Comparison of ENCODE assay signal across 16 mouse cellular contexts in the genomic region with DNA sequence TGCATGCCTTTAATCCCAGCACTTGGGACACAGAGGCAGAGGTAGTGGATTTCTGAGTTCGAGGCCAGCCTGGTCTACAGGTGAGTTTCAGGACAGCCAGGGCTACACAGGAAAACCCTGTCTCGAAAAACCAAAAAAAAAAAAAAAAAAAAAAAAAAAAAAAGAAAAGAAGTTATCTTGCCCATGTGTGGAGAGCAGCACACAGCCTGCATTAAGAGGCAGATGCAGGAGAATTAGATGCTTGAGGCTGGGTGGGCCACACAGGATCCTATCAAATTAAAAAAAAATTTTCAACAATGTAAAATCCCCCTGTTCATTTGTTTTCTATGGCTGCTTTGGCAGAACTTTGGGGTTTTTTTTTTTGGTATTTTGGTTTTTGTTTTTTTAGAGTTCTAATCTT.
"Had no signal": no experiment of that assay in that cellular context is flagged by ENCODE, and none has a peak within 500 bp of the region (broad histone marks: within the 10 kb centered on the region; RNA-seq: fewer than 3 reads in every experiment).

No protein-coding gene starts in this region.

- H3K4me2 ChIP-seq: neural tube, embryonic 13.5 days; neural tube, embryonic 15.5 days; stomach, embryonic 15.5 days had no signal

- H3K4me1 ChIP-seq: stomach, embryonic 15.5 days had no signal

- H3K9me3 ChIP-seq: neural tube, embryonic 13.5 days; neural tube, embryonic 15.5 days; stomach, embryonic 15.5 days had no signal

- H3K27me3 ChIP-seq: neural tube, embryonic 13.5 days; neural tube, embryonic 15.5 days; stomach, embryonic 15.5 days had no signal

- H3K27ac ChIP-seq: neural tube, embryonic 13.5 days; neural tube, embryonic 15.5 days; stomach, embryonic 15.5 days; stomach, postnatal 0 days had no signal

- H3K9ac ChIP-seq: neural tube, embryonic 13.5 days; neural tube, embryonic 15.5 days; stomach, embryonic 15.5 days had no signal

- DNase-seq: retina, postnatal 1 day; right cerebral cortex, adult 18-20 months; right cerebral cortex, postnatal 14 days; right cerebral cortex, postnatal 25 days; right cerebral cortex, postnatal 4 days; spleen, adult 18-20 months; thymus, adult 18-20 months; thymus, adult 2 months; thymus, postnatal 14 days; thymus, postnatal 25 days; thymus, postnatal 36 days; thymus, postnatal 4 days had no signal

- H3K4me3 ChIP-seq: neural tube, embryonic 13.5 days; neural tube, embryonic 15.5 days; stomach, embryonic 15.5 days had no signal
